Mouse (Mus musculus) limb, embryonic 15.5 days (tissue): ENCODE data around the gene Zgpat. TPM values are rescaled to one million over a fixed set of nuclear protein-coding genes. Genes with fewer than 3 reads are reported as not detected.

ENCODE experiments used
- ATAC-seq: fragments of 200-750 bp; cut with Nextera tagmentation; 2 replicates; pipeline ENCODE4 v1.8.0; 2017; ENCODE audit warnings: low read depth, moderate TSS enrichment; ENCODE audit not compliant: insufficient number of reproducible peaks, low FRiP score, low TSS enrichment
- H3K27ac ChIP-seq: fragments of 300-500 bp; sonication (generic); 2 replicates; pipeline ENCODE4 v1.5.1; 2015; ENCODE audit warnings: moderate library complexity, mild to moderate bottlenecking, inconsistent platforms
- H3K27me3 ChIP-seq: fragments of 300-500 bp; sonication (generic); 2 replicates; pipeline ENCODE4 v1.6.1; 2015; ENCODE audit warnings: inconsistent platforms
- H3K36me3 ChIP-seq: fragments of 300-500 bp; sonication (generic); 2 replicates; pipeline ENCODE4 v1.6.1; 2015; ENCODE audit warnings: inconsistent platforms
- H3K4me1 ChIP-seq: fragments of 300-500 bp; sonication (generic); 2 replicates; pipeline ENCODE4 v1.6.1; 2015; ENCODE audit warnings: inconsistent platforms
- H3K4me2 ChIP-seq: fragments of 300-500 bp; sonication (generic); 2 replicates; pipeline ENCODE4 v1.6.1; 2015; ENCODE audit warnings: mild to moderate bottlenecking, inconsistent platforms
- H3K4me3 ChIP-seq: fragments of 300-500 bp; sonication (generic); 2 replicates; pipeline ENCODE4 v1.5.1; 2015; ENCODE audit warnings: mild to moderate bottlenecking, inconsistent platforms
- H3K9ac ChIP-seq: fragments of 300-500 bp; sonication (generic); 2 replicates; pipeline ENCODE4 v1.6.1; 2015; ENCODE audit warnings: inconsistent platforms
- H3K9me3 ChIP-seq: fragments of 300-500 bp; sonication (generic); 2 replicates; pipeline ENCODE4 v1.6.1; 2016; ENCODE audit warnings: inconsistent platforms
- WGBS: fragments of 180-500 bp; shearing (Covaris S2); methylation state at CpG from one replicate; pipeline ENCODE4 v1.1.7; 2015; 5-methylcytosine and 5-hydroxymethylcytosine counted together
- polyA plus RNA-seq: library from polyadenylated mRNA; unstranded; fragments of >200 nt; fragmentation: Nextera tagmentation; extraction: Ambion mirVana; gene quantifications from 2 replicates; pipeline ENCODE4 v1.2.1, GENCODE M21; 2015

Gene Zgpat
- polyA plus RNA-seq, 1 experiment from 2014 or later, result 40.4 TPM

DNA sequence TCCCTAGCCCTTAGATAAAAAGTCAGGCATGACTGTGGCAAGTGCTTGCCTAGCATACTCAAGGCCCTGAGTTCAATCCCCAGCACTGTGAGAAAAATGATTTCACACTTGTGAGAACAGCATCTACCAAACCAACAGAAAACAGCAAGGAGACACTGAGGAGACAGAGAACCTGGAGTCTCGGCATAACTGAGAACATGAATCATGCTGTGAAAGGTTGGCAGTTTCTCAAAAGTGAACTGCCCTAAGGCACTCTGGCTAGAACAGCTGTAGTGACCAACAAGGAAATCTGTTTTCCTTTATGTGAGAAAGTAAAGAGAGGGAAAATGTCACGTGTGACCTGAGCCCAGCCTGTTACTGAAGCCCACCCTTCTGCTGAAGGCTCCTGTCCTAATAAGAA lies 48.4 kb downstream of the Zgpat start:
- H3K27me3 ChIP-seq, result no peaks in the 10 kb centered on the region
- H3K4me2 ChIP-seq, result no peak overlapping the region
- 20% methylated on average over 2 of the region's 2 CpGs for WGBS
- H3K36me3 ChIP-seq, result no peaks in the 10 kb centered on the region
- H3K27ac ChIP-seq, result no peak overlapping the region
- no peak overlapping the region for H3K9ac ChIP-seq
- H3K9me3 ChIP-seq, result no peaks in the 10 kb centered on the region
- ATAC-seq, result no peak
- H3K4me1 ChIP-seq, result no peaks in the 10 kb centered on the region
- H3K4me3 ChIP-seq, result no peak overlapping the region

- no peak overlapping the region for H3K27ac ChIP-seq
- H3K36me3 ChIP-seq, result no peaks in the 10 kb centered on the region
- no peak overlapping the region for H3K4me3 ChIP-seq
- WGBS, result 51% methylated on average over 3 of the region's 3 CpGs
- H3K4me2 ChIP-seq, result no peak overlapping the region
- no peak for ATAC-seq
- no peaks in the 10 kb centered on the region for H3K27me3 ChIP-seq
- H3K9ac ChIP-seq, result no peak overlapping the region
- H3K4me1 ChIP-seq, result no peaks in the 10 kb centered on the region
- no peaks in the 10 kb centered on the region for H3K9me3 ChIP-seq
Measured at GRCm38 (mm10) chr2:181415945-181416344, 51.2 kb downstream of the Zgpat start.

- H3K27me3 ChIP-seq, result no peaks in the 10 kb centered on the region
- WGBS, result 77% methylated on average over 7 of the region's 7 CpGs
- ATAC-seq, result no peak
- no peaks in the 10 kb centered on the region for H3K36me3 ChIP-seq
- no peak overlapping the region for H3K9ac ChIP-seq
- H3K27ac ChIP-seq, result no peak overlapping the region
- H3K9me3 ChIP-seq, result no peaks in the 10 kb centered on the region
- H3K4me1 ChIP-seq, result no peaks in the 10 kb centered on the region
- no peak overlapping the region for H3K4me2 ChIP-seq
- no peak overlapping the region for H3K4me3 ChIP-seq
Measured at GRCm38 (mm10) chr2:181419359-181419758, 54.6 kb downstream of the Zgpat start.

- Histone ChIP-seq H3K27ac (no peak overlapping the region), H3K36me3 (no peaks in the 10 kb centered on the region), H3K4me1 (no peaks in the 10 kb centered on the region), H3K4me3 (no peak overlapping the region), H3K27me3 (no peaks in the 10 kb centered on the region), H3K9me3 (no peaks in the 10 kb centered on the region), H3K4me2 (no peak overlapping the region), H3K9ac (no peak overlapping the region)
- WGBS, result 89% methylated on average over 4 of the region's 4 CpGs
- ATAC-seq, result no peak
Measured at GRCm38 (mm10) chr2:181420426-181420825, 55.7 kb downstream of the Zgpat start.

- Histone ChIP-seq H3K4me1 (no peaks in the 10 kb centered on the region), H3K4me3 (no peak overlapping the region), H3K27me3 (no peaks in the 10 kb centered on the region), H3K27ac (no peak overlapping the region), H3K4me2 (no peak overlapping the region), H3K9me3 (no peaks in the 10 kb centered on the region), H3K36me3 (no peaks in the 10 kb centered on the region), H3K9ac (no peak overlapping the region)
- 66% methylated on average over 4 of the region's 4 CpGs for WGBS
- ATAC-seq, result no peak
Measured at GRCm38 (mm10) chr2:181420903-181421638, 56.3 kb downstream of the Zgpat start.

- H3K4me3 ChIP-seq, result no peak overlapping the region
- H3K36me3 ChIP-seq, result no peaks in the 10 kb centered on the region
- WGBS, result 88% methylated on average over 9 of the region's 9 CpGs
- H3K4me1 ChIP-seq, result no peaks in the 10 kb centered on the region
- no peak for ATAC-seq
- H3K9me3 ChIP-seq, result no peaks in the 10 kb centered on the region
- H3K27ac ChIP-seq, result no peak overlapping the region
- H3K9ac ChIP-seq, result no peak overlapping the region
- H3K27me3 ChIP-seq, result no peaks in the 10 kb centered on the region
- no peak overlapping the region for H3K4me2 ChIP-seq
Measured at GRCm38 (mm10) chr2:181423834-181424233, 59.1 kb downstream of the Zgpat start.

Other genes starting within 250 kb of the Zgpat start
- 0.15 TPM in 1 of 2 replicates, not detected in the other for gene Kcnq2, start 229.6 kb upstream of the Zgpat start, polyA plus RNA-seq
- gene Eef1a2, start 207.9 kb upstream of the Zgpat start, polyA plus RNA-seq, result not detected in 2 replicates
- 230 and 254 TPM in 2 replicates for gene Ppdpf, start 177.7 kb upstream of the Zgpat start, polyA plus RNA-seq
- 2.1 and 2.2 TPM in 2 replicates for gene Ptk6, start 162.1 kb upstream of the Zgpat start, polyA plus RNA-seq
- gene Srms, start 151.7 kb upstream of the Zgpat start, polyA plus RNA-seq, result 0.26 and 0.41 TPM in 2 replicates
- gene Fndc11, start 144.9 kb upstream of the Zgpat start, polyA plus RNA-seq, result 0.14 and 0.25 TPM in 2 replicates
- 1.3 and 1.4 TPM in 2 replicates for gene Helz2, start 122.9 kb upstream of the Zgpat start, polyA plus RNA-seq
- 14.1 and 15.1 TPM in 2 replicates for gene Gmeb2, start 76.9 kb upstream of the Zgpat start, polyA plus RNA-seq
- gene Stmn3, start 50.4 kb upstream of the Zgpat start, polyA plus RNA-seq, result 0.77 and 2.5 TPM in 2 replicates
- gene Rtel1, start 45.2 kb upstream of the Zgpat start, polyA plus RNA-seq, result 35.8 and 36.3 TPM in 2 replicates
- gene Arfrp1, start 476 bp downstream of the Zgpat start, polyA plus RNA-seq, result 59.0 and 64.8 TPM in 2 replicates
- 22.7 and 23.7 TPM in 2 replicates for gene Lime1, start 15.2 kb downstream of the Zgpat start, polyA plus RNA-seq
- gene Zbtb46, start 94.5 kb downstream of the Zgpat start, polyA plus RNA-seq, result 4.2 and 4.8 TPM in 2 replicates
- gene Abhd16b, start 128.3 kb downstream of the Zgpat start, polyA plus RNA-seq, result 0.12 and 0.13 TPM in 2 replicates
- 155 and 159 TPM in 2 replicates for gene Tpd52l2, start 132.2 kb downstream of the Zgpat start, polyA plus RNA-seq
- 89.3 and 89.5 TPM in 2 replicates for gene Dnajc5, start 155.6 kb downstream of the Zgpat start, polyA plus RNA-seq
- gene Uckl1, start 220.0 kb downstream of the Zgpat start, polyA plus RNA-seq, result 44.7 and 52.6 TPM in 2 replicates
- 63.3 and 63.7 TPM in 2 replicates for gene Prpf6, start 226.9 kb downstream of the Zgpat start, polyA plus RNA-seq
- 43.8 and 53.4 TPM in 2 replicates for gene Zfp512b, start 227.9 kb downstream of the Zgpat start, polyA plus RNA-seq
- gene Samd10, start 234.3 kb downstream of the Zgpat start, polyA plus RNA-seq, result 11.0 TPM in 2 replicates